Mouse (Mus musculus) megakaryocyte, embryonic 14.5 days (primary cell): ENCODE results near the gene Scgb2b26. TPM values are rescaled to one million over a fixed set of nuclear protein-coding genes. Genes with fewer than 3 reads are reported as not detected.
"Not testable (repeated sequence)": the region's sequence is repeated elsewhere in the genome, so short reads cannot be mapped to it uniquely, and the experiment has no call there.

ENCODE experiments used
- H3K27me3 ChIP-seq: replicated peaks from 2 replicates; pipeline ENCODE3; 2012; ENCODE audit warnings: inconsistent platforms
- H3K36me3 ChIP-seq: replicated peaks from 2 replicates; pipeline ENCODE3; 2012; ENCODE audit warnings: low read length, inconsistent platforms, mixed read lengths
- H3K4me1 ChIP-seq: 2 replicates; pipeline ENCODE4 v1.6.1; 2012; ENCODE audit warnings: inconsistent platforms
- H3K4me3 ChIP-seq: replicated peaks from 2 replicates; pipeline ENCODE3; 2012; ENCODE audit warnings: moderate library complexity, mild to moderate bottlenecking, inconsistent platforms
- H3K9me3 ChIP-seq: 2 replicates; pipeline ENCODE4 v1.6.1; 2012; ENCODE audit warnings: inconsistent platforms
- FLI1 ChIP-seq: IDR thresholded peaks from 2 replicates; pipeline ENCODE4 v1.6.1; 2012; ENCODE audit warnings: low read length, inconsistent platforms, mixed read lengths
- GATA1 ChIP-seq: IDR thresholded peaks from 3 replicates; pipeline ENCODE4 v1.6.1; 2012; ENCODE audit warnings: mixed read lengths, low read length, inconsistent platforms, borderline replicate concordance
- polyA plus RNA-seq: library from polyadenylated mRNA; stranded (reverse); fragments of >175 nt; gene quantifications from 2 replicates; pipeline ENCODE4 v1.2.3, GENCODE M21; 2012; ENCODE audit warnings: low replicate concordance; ENCODE audit not compliant: insufficient read depth

Scgb2b26 gene
- polyA plus RNA-seq = not detected in 2 replicates

DNA sequence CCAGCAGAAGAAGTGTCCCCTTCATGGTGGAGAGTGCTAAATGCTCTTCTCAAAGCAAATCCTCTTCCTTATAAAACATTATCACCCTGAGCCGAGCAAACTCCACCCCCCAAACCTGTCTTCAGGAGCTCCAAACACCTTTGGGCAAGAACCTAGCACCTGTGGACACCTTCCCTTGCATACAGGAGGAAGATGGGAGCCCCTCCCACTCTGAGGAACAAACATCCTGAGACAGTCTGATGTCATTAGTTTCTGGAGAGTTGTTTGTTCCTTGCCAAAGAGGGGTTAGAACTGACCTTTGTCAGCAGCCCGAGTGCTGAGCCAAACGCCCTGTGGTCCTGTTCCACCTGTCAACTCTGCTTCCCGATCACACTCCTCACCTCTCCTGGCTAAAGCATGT is at the start of gene Scgb2b26:
Gene Scgb2b26 (minus strand): TSS at position 101 of the 400 bp plus-strand sequence.
- TF ChIP-seq FLI1 (no peak), GATA1 (no peak)
- Histone ChIP-seq H3K36me3 (no peaks in the 10 kb centered on the region), H3K27me3 (no peaks in the 10 kb centered on the region), H3K4me3 (no peak within 1 kb of the TSS), H3K4me1 (no peaks in the 10 kb centered on the region), H3K9me3 (peaks cover 24% of the 10 kb centered on the region; the same call in 1 of the 2 replicates)

DNA sequence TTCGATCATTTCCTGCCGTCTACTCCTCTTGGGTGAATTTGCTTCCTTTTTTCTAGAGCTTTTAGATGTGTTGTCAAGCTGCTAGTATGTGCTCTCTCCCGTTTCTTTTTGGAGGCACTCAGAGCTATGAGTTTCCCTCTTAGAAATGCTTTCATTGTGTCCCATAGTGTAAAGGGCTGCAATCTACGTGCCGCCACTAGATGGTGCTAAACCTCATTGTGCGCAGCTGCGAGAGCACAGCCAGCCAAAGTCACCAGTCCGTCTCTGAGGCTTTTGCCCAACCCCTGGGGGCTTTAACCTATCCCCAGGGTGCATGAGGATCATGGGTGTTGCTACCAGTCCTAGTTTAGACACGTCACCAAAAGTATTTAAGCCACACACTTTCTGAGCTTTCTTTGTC is 37.4 kb upstream of the Scgb2b26 start:
- not testable (repeated sequence) for H3K36me3 ChIP-seq, H3K27me3 ChIP-seq, H3K4me1 ChIP-seq, H3K9me3 ChIP-seq, H3K4me3 ChIP-seq

DNA sequence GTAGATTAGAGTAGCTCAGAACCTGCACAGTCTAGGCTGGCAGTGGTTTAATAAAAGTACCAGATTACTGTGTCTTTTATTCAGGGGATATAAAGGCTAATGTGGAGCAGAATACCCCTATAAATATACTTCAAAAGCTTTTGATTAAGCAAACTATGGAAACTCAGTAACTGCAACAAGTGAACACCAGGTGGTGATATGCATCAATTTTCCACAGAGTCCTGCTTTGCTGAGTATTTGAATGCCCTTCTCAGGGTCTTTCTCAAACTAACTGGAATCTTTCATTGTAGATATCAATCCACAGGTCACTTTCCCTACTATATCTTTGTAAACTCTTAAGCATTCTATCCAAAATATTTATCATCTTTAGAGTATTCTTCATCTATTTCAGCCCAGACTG is 41.9 kb downstream of the Scgb2b26 start:
- TF ChIP-seq FLI1 = no peak
- TF ChIP-seq GATA1 = no peak
- Histone ChIP-seq H3K9me3 (peaks cover 6% of the 10 kb centered on the region; the same call in 1 of the 2 replicates), H3K36me3 (no peaks in the 10 kb centered on the region), H3K27me3 (no peaks in the 10 kb centered on the region), H3K4me3 (no peak overlapping the region), H3K4me1 (no peaks in the 10 kb centered on the region)

DNA sequence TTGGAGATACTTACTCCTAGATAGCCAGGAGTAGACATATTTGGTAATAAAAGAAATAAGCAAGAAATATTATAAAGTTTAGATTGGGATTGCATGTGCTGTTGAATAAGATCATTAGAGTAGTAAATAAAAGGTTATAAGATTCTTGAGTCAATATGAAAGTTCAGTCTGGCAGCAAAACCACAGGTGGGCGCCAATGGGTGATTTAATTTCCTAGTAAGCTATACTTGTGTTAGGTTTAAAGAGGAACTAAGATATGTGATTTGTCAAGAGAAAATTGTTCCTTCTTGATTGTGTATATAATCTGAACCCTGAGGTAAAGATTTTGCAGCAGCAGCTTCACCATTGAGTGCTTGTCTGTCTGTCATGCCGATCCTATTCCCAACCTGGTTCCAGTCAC is 44.0 kb downstream of the Scgb2b26 start:
- Histone ChIP-seq H3K36me3 (no peaks in the 10 kb centered on the region), H3K27me3 (no peaks in the 10 kb centered on the region), H3K4me1 (no peaks in the 10 kb centered on the region), H3K4me3 (no peak overlapping the region), H3K9me3 (peaks cover 14% of the 10 kb centered on the region; the same call in 1 of the 2 replicates)
- TF ChIP-seq GATA1 = no peak
- no peak for TF ChIP-seq FLI1

DNA sequence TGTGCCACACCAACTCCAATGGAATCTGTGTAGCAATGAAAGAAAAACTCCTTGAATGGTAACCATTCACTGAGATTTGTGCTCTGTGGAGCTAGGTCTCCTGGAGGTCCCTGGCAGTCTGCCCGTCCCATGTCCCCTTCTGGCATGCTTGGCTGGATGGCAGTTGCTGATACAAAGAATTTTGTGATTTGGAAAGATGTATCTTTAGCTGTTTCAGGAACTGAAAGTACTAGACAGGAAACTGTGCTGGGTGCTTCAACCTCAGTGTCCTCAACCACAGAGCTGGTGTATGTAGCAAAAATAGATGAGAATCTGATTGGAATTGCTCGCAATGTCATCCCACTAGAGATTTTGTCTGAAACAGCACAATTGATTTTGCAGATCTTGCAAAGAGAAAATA is 44.8 kb downstream of the Scgb2b26 start:
- H3K4me1 ChIP-seq = no peaks in the 10 kb centered on the region
- no peak overlapping the region for H3K4me3 ChIP-seq
- H3K9me3 ChIP-seq = peaks cover 14% of the 10 kb centered on the region; the same call in 1 of the 2 replicates
- no peak for TF ChIP-seq FLI1
- no peak for TF ChIP-seq GATA1
- no peaks in the 10 kb centered on the region for H3K27me3 ChIP-seq
- H3K36me3 ChIP-seq = no peaks in the 10 kb centered on the region

Other genes starting within 250 kb of the Scgb2b26 start
- not detected in 2 replicates for gene Scgb2b24, start 205.7 kb downstream of the Scgb2b26 start, polyA plus RNA-seq
- gene Scgb1b24, start 201.2 kb downstream of the Scgb2b26 start, polyA plus RNA-seq = not detected in 2 replicates
- not detected in 2 replicates for gene Scgb2b27, start 68.9 kb upstream of the Scgb2b26 start, polyA plus RNA-seq
- gene Scgb1b27, start 76.4 kb upstream of the Scgb2b26 start, polyA plus RNA-seq = not detected in 2 replicates
- gene Scgb1b30, start 150.4 kb upstream of the Scgb2b26 start, polyA plus RNA-seq = not detected in 2 replicates
- gene Wtip, start 188.2 kb upstream of the Scgb2b26 start, polyA plus RNA-seq = 1.2 and 1.7 TPM in 2 replicates
- gene Uba2, start 224.6 kb upstream of the Scgb2b26 start, polyA plus RNA-seq = 1.3 and 8.8 TPM in 2 replicates